Mouse (Mus musculus) kidney, adult 11 months (tissue): ENCODE results near the gene Gm19668.
"Not testable (repeated sequence)": the region's sequence is repeated elsewhere in the genome, so short reads cannot be mapped to it uniquely, and the experiment has no call there.

ENCODE experiments used
- DNase-seq: peaks from one replicate; pipeline ENCODE4 v3.0.0; 2022

Gm19668 gene

DNA sequence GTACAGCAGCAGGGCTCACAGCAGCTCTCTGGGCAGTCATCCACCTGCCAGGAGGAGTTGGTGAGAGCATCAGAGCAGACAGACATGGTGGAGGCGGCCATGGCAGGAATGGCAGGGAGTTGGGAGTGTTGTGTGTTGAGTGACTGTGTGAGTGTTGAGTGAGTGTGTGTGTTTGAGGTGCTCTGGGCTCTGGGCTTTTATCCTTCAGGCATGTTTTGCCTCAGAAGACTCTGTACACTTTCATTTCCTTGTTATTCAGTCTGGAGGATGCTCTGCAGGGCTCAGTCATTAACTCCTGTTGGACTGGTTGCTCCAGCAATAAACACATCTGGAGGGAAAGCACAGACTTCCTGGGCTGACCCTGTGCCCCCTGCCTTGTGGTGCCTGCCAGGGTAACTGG lies 39.4 kb downstream of the Gm19668 start, which contains the start of gene Gm3233:
Gm3233 (minus strand) TSS at position 101 of the 400 bp plus-strand sequence.
- DNase-seq = not testable (repeated sequence)

DNA sequence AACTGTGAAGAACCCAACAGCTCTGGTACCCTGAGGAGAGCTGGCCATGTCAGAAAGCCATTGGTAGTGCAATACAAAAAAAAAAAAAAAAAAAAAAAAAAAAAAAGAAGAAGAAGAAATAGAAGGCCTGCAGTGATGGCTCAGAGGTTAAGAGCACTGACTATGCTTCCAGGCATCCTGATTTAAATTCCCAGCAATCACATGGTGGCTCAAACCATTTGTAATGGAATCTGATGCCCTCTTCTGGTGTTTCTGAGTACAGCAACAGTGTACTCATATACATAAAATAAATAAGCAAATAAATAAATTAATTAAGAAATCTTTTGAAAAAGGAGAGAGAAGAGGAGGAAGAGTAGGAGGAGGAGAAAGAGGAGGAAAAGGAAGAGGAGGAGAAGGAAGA lies 45.5 kb downstream of the Gm19668 start:
- no peak for DNase-seq

DNA sequence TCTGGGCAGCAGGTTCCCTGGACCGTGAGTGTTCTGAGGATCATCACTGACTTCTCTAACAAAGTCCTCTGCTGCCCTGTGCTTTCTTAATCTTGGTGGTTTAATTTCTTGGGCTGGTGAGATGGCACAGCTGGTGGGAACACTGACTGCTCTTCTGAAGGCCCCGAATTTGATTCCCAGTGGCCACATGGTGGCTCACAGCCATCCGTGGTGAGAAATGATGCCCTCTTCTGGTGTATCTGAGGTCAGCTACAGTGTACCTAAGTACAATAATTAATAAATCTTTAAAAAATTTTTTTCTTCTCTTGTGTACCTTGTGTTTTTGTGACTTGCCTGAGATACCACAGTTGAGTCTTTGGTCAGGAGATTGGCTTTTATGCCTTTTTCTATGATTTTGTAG lies 46.6 kb downstream of the Gm19668 start:
- DNase-seq = not testable (repeated sequence)

DNA sequence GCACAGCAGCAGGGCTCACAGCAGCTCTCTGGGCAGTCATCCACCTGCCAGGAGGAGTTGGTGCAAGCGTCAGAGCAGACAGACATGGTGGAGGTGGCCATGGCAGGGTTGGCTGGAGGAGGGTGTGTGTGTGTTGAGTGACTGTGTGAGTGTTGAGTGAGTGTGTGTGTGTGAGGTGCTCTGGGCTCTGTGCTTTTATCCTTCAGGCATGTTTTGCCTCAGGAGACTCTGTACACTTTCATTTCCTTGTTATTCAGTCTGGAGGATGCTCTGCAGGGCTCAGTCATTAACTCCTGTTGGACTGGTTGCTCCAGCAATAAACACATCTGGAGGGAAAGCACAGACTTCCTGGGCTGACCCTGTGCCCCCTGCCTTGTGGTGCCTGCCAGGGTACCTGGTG lies 47.7 kb downstream of the Gm19668 start, which contains the start of gene Gm9736:
Gm9736 (minus strand) TSS at position 101 of the 400 bp plus-strand sequence.
- not testable (repeated sequence) for DNase-seq

DNA sequence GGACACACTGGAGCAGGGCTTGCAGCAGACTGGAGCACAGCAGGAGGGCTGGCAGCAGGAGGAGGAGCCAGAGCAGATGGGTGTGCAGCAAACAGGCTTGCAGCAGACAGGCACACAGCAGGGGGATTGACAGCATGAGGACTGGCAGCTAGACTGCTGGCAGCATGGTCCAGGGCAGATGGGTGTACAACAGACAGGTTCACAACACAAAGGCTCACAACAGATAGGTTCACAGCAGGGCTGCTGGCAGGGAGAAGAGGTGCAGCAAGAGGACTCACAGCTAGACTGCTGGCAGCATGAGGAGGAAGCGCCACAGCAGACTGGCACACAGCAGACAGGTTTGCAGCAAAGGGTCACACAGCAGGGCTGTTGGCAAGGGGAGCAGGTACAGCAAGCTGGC lies 48.2 kb downstream of the Gm19668 start:
- DNase-seq = not testable (repeated sequence)
